Mouse (Mus musculus): Measurements from ENCODE around the gene Suco.

The Suco gene

GRCm38 (mm10) chr1:161876553-161877447, at the start of gene Suco:
Gene Suco, minus strand, starts transcription at chr1:161876682.
- DNase-seq (ENCODE audit: low spot score in 2 of 2): peak; percentile 98 to 99

DNA sequence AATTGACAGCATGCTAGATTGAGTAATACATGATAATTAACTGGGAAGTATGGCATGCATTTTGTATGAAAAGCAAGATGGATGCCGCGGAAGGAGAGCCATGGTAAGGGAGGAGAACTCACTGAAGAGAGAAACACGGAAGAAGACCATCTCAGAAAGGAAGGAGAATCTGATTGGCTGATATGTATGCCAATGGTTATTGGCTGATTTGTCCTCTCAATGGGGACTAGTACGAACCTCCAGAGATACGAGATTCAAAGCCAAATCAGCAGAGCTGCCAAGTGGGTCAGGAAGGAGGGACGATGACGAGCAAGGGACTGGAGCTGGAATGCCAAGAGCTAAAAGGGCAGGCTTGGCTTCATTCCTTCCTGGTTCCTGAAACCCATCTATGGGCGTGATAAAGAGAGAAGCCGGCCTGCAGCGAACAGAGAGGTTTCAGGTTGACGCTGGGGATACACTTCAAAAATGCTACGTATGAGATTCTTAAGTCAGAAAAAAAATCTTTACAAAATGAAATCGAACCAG, 48.9 kb upstream of the Suco start:
- DNase-seq (ENCODE audit: low spot score in 2 of 2): no peak

DNA sequence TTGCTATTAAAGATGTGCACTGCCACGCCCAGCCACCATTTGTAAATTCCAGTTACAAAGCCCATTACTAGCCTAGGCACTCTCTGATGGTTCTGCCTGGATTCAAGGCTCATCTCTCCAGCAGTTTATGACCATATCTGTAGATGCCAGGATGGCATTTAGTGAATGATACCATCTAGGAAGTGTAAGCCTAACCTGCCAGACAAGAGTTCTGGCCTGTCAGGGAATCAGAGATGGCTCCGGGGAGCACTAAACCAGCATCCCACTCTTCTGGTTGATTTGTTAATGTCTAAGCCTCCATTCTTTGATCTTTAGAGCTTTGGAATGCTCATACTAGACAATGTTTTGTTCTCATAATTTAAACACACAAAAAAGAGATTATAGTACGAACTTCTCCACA, 47.8 kb upstream of the Suco start:
- DNase-seq (ENCODE audit: low spot score in 2 of 2): no peak

DNA sequence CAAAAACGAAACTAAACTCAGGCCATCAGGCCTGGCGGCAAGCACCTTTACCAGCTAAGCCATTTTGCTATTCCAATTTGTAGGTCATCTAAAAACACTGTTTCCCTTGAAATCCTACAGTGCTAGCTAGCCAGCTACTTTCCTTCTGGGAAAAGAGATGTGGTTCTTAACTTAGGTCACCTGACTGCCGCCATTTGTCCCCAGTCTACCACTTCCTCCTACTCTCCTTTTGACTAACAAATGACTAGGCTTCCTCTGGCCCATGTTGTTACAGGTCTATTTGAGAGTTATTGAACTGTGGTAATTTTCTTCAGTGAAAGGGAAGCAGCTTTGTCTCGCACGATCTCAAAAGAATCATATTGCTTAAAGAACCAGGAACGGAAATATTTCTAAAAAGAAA, 45.4 kb upstream of the Suco start:
- no peak for DNase-seq (ENCODE audit: low spot score in 2 of 2)

DNA sequence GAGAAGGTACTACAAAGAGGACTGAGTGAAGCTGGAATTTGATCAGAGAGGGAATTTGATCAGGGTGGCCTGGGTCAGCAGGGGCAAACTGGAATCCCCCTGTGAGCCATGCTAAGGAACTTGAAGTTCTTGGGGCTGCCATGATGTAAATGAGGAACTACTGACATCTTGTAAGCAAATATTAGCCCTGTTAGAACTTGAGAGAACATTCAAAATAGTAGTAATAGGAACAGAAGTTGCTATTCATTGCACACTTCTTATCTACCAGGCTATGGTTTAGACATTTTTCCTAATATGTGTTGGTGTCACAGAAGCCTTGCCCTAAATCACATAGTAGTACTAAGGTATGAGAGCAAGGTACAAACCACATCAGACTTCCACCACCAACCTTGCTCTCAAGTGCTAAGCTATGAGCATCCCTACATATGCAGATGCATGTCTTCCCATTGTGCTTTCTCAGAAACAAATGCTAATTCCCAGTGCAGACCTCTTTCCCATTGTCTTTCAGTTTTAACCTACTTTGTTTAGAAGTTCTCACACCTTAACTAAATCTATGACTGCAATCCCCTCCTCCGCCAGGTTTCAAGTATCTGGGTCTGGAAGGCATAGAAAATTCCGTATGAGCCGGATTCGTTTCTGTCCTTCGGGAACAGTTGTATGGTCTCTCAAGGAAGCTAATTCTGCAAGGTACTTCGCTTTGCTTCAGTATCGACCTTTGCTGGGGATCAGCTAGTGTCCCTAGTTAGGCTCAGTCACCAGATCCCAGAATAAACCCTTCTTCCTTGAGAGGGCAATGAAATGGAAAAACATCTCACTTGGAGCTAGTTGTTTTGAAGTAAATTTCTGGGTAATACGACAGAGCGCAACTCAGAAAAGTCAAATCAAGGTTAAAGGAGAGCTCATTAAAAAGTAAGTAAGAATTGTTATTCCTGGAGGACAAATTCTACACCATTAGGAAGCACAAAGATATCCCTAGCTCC, 44.3 kb upstream of the Suco start:
- DNase-seq (ENCODE audit: low spot score in 2 of 2): no peak

DNA sequence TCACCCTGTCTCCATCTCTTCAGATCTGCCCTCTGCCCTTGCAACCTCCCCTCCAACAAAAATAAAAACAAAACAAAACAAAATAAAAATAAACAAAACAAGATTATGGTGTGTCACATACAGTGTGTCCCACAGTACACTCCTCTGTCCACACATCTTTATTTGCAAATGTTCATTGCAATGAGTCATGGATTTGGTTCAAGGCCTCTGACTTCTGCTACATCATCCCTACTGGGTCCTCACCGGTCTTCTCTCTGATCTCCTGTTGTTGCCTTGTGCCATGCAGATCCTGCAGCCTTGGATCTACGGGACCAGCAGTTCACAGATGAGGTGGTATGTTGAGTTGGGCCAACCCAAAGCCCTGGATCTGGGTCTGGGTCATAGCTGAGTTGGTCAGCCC, 43.1 kb upstream of the Suco start:
- no peak for DNase-seq (ENCODE audit: low spot score in 2 of 2)

GRCm38 (mm10) chr1:161918682-161919372, 42.3 kb upstream of the Suco start:
- no peak for DNase-seq (ENCODE audit: low spot score in 2 of 2)

DNA sequence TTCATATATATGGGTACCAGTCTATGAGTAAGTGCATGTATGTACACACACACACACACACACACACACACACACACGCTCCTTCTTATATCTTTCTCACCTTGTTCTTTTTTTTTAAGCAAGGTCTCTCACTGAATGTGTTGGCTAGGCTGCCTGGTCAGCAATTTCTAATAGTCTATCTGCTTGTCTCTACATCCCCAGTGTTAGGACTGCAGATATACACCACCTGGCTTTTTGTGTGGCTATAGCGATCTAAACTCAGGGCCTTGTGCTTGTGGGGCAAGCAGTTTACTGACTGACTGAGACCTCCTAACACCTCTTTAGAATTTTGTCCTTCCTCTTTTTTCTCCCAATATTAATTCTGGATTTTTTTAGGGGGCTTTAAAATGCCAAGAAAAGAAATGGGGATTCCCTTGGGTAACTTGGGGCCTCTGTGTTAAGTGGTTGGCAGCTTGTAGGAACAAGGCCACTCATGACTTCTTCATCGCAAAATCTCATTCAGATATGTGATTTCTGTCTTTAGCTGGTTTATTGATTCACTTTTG, 41.5 kb upstream of the Suco start:
- no peak for DNase-seq (ENCODE audit: low spot score in 2 of 2)

DNA sequence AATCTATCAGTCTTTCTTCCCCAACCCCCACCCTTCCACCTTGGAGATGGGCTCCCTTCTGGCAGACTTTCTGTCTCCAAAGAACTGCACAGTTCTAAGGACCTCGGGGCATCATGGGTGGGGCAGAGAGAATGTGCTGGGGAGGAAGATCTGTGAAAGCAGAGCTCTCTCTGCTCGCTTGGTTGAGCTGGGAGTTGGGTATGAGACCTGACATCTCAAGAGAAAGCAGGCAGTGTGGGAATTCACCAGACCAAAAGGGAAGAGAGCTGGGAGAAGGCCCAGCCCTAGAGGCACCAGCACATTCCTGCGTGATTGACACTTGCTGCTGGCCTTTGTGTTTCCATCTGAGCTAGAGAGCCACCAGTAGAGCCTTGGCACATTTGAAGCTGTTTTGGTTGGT, 39.6 kb upstream of the Suco start:
- no peak for DNase-seq (ENCODE audit: low spot score in 2 of 2)

GRCm38 (mm10) chr1:161913648-161913984, 37.1 kb upstream of the Suco start:
- DNase-seq (ENCODE audit: low spot score in 2 of 2): no peak

- DNase-seq (ENCODE audit: low spot score in 2 of 2): no peak
Measured at GRCm38 (mm10) chr1:161912940-161913647, 36.6 kb upstream of the Suco start.

GRCm38 (mm10) chr1:161909074-161909473, 32.6 kb upstream of the Suco start:
- no peak for DNase-seq (ENCODE audit: low spot score in 2 of 2)

- DNase-seq (ENCODE audit: low spot score in 2 of 2): no peak
Measured at GRCm38 (mm10) chr1:161907795-161908457, 31.4 kb upstream of the Suco start.

DNA sequence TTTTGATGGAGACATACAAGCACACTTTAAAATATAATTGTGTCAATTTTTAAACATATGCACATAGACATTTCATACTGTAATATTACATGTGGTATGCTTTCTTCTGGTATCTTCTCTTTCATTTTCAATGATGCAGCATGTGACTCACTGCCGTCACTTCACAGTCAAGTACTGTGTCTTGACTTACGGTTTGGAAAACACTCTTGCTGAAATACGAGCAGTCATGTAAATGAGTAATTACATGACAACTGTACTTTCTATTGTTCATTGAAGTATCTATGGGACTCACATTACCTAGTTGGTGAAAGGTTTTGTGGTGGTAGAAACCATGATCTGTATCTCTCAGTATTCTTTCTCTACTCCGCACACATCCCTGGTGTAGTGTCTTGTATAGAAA, 30.6 kb upstream of the Suco start:
- no peak for DNase-seq (ENCODE audit: low spot score in 2 of 2)

DNA sequence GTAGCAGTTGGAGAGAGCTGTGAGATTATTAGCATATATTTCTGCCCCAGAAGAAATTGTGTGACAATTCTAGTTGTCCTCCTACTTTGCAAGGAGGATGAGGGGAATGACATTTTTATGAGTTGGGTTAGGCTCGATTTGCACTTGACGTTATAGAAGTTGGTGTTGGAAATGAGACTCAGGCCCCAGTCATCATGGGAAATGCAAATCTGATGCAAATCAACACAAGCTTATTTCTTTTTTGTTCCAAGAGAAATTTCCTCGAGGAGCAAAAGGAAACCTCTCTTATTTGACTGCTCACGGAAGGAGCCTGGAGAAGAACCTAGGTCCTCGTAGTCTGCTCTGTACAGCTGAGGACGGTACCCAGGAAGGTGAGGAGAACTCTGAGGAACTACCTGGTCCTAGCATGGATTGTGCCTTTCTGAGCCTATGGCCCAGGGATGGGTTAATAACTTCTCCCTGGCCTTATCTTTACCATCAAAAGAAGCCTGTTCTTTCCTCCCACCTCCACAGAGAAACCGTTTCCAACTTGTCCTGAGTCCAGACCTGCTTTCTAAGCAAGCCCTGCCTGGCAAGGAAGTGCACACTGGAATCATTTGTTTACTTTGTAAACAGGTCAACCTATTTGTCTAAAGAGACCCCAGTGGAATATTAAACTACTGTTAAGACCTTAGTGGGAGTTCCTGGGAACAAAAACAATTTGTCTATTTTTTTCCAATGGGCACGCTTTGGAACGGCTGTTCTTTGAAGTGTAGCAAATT, 26.4 kb upstream of the Suco start:
- DNase-seq (ENCODE audit: low spot score in 2 of 2): no peak

DNA sequence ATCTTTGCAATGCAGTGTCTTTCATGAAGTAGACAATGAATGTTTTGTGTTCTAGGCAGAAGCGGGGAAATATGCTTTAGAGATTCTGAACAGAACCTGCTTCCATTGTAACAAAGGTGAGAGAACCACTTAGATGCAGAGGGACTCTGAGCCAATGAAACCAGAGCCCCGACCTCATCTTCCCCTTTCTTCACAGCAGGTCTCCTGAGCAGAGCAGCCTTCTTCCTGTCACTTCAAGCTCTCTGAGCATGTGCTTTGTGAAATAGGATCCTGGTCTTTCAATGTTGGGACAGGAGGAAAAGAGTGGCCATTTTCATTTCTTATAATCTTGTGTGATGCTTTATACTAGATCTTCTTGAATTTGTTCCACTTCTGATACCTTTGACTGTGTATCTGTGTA, 23.6 kb upstream of the Suco start:
- DNase-seq (ENCODE audit: low spot score in 2 of 2): no peak

DNA sequence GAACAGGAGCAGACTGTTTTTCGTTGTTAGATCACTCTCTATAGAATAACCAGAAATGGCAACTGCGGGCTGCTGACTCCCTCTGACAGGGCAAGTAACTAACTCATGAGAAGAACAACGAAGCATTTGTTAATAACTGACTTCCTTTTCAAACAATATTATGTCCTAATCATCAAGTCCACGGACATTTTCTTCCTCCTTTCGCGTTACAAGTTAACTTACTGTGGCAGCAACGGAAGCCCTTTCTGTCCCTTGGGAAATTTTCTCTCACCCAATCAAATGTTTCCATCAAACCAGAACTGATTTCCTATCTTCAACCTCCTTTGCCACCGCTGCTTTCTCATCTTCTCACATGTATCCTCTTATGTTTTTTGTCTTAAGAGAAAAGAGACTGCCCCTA, 20.8 kb upstream of the Suco start:
- no peak for DNase-seq (ENCODE audit: low spot score in 2 of 2)

DNA sequence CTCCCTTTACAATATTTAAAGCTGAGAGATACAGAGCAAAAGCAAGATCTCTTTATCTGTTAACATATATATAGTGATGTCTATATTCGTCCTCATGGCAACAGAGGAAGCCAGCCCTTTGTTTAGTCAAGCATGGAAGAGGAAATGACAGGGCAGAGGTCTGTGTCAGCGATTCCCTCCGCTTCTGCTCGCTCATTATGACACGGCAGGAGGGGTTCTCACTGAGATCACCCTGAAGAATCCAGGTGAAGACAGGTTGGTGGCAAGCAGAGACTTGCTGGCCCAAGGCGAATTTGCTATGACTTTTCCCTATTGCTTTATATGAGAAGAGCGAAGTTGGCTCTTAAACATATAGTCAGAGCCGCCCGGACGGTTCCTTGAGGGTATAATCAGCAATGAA, 19.6 kb upstream of the Suco start:
- DNase-seq (ENCODE audit: low spot score in 2 of 2): no peak

- DNase-seq (ENCODE audit: low spot score in 2 of 2): no peak
Measured at GRCm38 (mm10) chr1:161895014-161895413, 18.5 kb upstream of the Suco start.

DNA sequence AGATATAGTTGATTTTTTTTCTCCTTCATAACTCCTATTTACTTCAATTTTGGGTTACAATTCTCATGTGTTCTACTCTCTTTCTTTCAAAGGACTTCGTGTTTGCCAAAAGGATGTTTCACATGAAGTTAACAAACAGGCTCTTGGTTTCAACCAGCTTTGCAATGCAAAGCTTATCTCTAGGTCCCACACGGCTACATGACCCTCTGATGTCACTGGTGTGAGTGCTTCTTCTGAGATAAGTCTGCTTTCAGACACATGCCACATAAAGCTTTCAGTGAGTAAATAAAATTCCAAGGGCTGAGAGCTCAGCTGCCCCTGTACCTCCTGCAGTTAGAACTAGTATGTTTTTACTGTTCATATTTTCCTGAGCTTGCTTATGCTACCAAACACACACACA, 18.1 kb upstream of the Suco start:
- no peak for DNase-seq (ENCODE audit: low spot score in 2 of 2)
